Mouse (Mus musculus): ENCODE measurements at regions not wholly inside any gene's neighbourhood (a gene's known extent, or its start where the extent isn't known, plus 50 kb on each side); places are given as distances from the start of the nearest gene placed in this dataset.

DNA sequence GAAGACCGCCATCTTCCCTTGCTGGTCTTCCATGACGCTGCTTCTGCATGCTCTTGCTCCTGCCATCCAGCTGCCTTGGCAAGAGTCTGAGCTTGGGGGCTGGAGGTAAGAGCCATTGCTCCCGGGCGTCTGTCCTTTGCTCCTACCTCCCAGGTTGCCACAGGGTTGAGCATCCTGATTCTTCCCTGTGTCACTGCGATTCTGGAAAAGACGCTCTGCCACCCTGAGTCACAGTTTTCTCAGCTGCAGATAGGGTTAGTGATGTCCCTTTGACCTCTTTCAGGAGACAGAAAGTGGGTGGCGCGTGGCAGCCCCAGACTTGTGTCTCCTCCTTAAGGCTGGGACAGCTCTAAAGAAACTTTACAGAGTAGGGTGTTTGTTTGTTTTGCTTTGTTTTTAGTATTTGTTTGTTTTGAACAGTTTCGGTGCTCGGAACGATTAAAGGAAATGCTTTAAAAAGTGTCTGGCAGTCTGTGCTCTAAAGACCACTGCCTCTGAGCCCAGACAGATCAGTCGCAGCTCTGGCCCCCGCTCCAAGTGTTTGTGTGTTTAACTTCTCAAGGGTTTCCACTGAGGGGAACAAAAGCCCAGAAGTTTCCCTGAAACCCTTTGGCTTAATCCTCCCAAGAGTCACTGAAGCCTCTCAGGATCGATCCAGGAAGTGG lies 70.5 kb upstream of the Armc2 start:
- H3K4me1 ChIP-seq (ENCODE audit: control insufficient read depth, insufficient read depth, low read length): no peaks in the 10 kb centered on the region
- no peak overlapping the region for H3K4me3 ChIP-seq (ENCODE audit: insufficient read depth, low read length)
- no peak overlapping the region for H3K27ac ChIP-seq (ENCODE audit: insufficient read depth, low read length)
- TF ChIP-seq POLR2A (IDR thresholded peaks at IDR 0.05; ENCODE audit: extremely low read depth, insufficient read depth, low read length) (no peak), CTCF (IDR thresholded peaks at IDR 0.05; ENCODE audit: extremely low read depth, insufficient read depth, low read length) (no peak)

DNA sequence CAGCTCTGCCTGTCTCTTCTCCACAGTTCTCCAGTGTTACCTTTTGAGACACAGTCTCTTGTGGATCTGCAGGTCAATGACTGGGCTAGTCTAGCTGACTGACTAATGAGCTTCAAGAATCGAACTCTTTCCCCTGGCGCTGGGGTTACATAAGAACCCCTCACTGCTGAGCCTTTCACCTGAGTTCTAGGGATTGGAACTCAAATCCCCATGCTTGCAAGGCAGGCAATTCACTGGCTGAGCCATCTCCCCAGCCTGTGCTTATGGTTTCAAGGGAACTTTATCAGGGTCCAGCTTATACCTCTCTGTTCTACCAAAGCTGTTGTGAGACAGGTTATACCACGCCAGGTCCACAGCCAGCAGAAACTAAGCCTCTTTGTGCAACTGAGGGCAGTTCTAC lies 69.7 kb upstream of the Armc2 start:
- Histone ChIP-seq H3K27ac (ENCODE audit: insufficient read depth, low read length) (no peak overlapping the region), H3K4me3 (ENCODE audit: insufficient read depth, low read length) (no peak overlapping the region), H3K4me1 (ENCODE audit: control insufficient read depth, insufficient read depth, low read length) (no peaks in the 10 kb centered on the region)
- TF ChIP-seq CTCF (IDR thresholded peaks at IDR 0.05; ENCODE audit: extremely low read depth, insufficient read depth, low read length) (no peak), POLR2A (IDR thresholded peaks at IDR 0.05; ENCODE audit: extremely low read depth, insufficient read depth, low read length) (no peak)

DNA sequence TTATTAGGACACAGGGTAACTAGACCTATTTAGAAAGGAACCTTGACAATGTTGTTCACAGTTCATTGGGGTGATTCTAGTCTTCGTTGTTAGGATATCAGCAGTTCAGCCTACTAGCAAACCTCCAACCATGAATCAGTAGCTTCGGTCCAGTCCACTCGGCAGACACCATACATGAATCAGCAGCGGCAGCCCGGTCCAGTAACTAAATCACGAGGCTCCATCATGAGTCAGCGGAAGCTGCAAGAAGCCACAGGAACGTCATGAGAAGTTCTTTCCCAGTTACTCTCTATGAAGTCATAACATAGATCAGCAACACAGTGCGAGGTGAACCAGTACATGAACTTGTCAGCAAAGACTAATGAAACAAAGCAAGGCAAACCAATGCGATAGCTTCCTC lies 68.4 kb upstream of the Armc2 start:
- H3K27ac ChIP-seq (ENCODE audit: insufficient read depth, low read length): no peak overlapping the region
- H3K4me3 ChIP-seq (ENCODE audit: insufficient read depth, low read length): no peak overlapping the region
- TF ChIP-seq POLR2A (IDR thresholded peaks at IDR 0.05; ENCODE audit: extremely low read depth, insufficient read depth, low read length): no peak
- H3K4me1 ChIP-seq (ENCODE audit: control insufficient read depth, insufficient read depth, low read length): no peaks in the 10 kb centered on the region

GRCm38 (mm10) chr10:42085295-42085694 lies 67.1 kb upstream of the Armc2 start:
- no peak overlapping the region for H3K27ac ChIP-seq (ENCODE audit: insufficient read depth, low read length)
- TF ChIP-seq POLR2A (IDR thresholded peaks at IDR 0.05; ENCODE audit: extremely low read depth, insufficient read depth, low read length): no peak
- no peak for TF ChIP-seq CTCF (IDR thresholded peaks at IDR 0.05; ENCODE audit: extremely low read depth, insufficient read depth, low read length)
- H3K4me1 ChIP-seq (ENCODE audit: control insufficient read depth, insufficient read depth, low read length): no peaks in the 10 kb centered on the region

GRCm38 (mm10) chr10:42082227-42082840 lies 64.1 kb upstream of the Armc2 start:
- no peak overlapping the region for H3K4me3 ChIP-seq (ENCODE audit: insufficient read depth, low read length)
- no peak overlapping the region for H3K27ac ChIP-seq (ENCODE audit: insufficient read depth, low read length)
- no peaks in the 10 kb centered on the region for H3K4me1 ChIP-seq (ENCODE audit: control insufficient read depth, insufficient read depth, low read length)
- TF ChIP-seq POLR2A (IDR thresholded peaks at IDR 0.05; ENCODE audit: extremely low read depth, insufficient read depth, low read length) (no peak), CTCF (IDR thresholded peaks at IDR 0.05; ENCODE audit: extremely low read depth, insufficient read depth, low read length) (no peak)

More at GRCm38 (mm10) chr10:42085295-42085694, 67.1 kb upstream of the Armc2 start:
- H3K4me3 ChIP-seq (ENCODE audit: insufficient read depth, low read length): no peak overlapping the region

- no peak overlapping the region for H3K27ac ChIP-seq (ENCODE audit: insufficient read depth, low read length)
- TF ChIP-seq CTCF (IDR thresholded peaks at IDR 0.05; ENCODE audit: extremely low read depth, insufficient read depth, low read length) (no peak), POLR2A (IDR thresholded peaks at IDR 0.05; ENCODE audit: extremely low read depth, insufficient read depth, low read length) (no peak)
- H3K4me3 ChIP-seq (ENCODE audit: insufficient read depth, low read length): no peak overlapping the region
- H3K4me1 ChIP-seq (ENCODE audit: control insufficient read depth, insufficient read depth, low read length): no peaks in the 10 kb centered on the region
Measured at GRCm38 (mm10) chr10:42079775-42080174, 61.5 kb upstream of the Armc2 start.

DNA sequence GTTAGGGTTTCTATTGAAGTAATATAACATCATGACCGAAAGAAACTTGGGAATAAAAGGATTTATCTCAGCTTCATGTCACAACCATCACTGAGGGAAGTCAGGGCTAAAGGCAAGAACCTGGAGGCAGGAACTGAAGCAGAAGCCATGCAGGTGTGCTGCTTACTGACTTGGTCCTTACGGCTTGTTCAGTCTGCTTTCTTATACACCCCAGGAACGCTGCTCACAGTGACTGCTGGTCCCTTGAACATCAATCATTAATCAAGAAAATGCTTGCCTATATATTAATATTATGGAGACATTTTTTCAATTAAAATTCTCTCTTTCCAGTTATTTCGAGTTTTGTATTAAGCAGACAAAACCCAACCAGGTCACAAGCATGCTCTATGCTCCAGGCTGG lies 58.5 kb upstream of the Armc2 start:
- H3K4me3 ChIP-seq (ENCODE audit: insufficient read depth, low read length): no peak overlapping the region
- TF ChIP-seq CTCF (IDR thresholded peaks at IDR 0.05; ENCODE audit: extremely low read depth, insufficient read depth, low read length) (no peak), POLR2A (IDR thresholded peaks at IDR 0.05; ENCODE audit: extremely low read depth, insufficient read depth, low read length) (no peak)
- H3K4me1 ChIP-seq (ENCODE audit: control insufficient read depth, insufficient read depth, low read length): no peaks in the 10 kb centered on the region
- H3K27ac ChIP-seq (ENCODE audit: insufficient read depth, low read length): no peak overlapping the region

GRCm38 (mm10) chr10:42075545-42075944 lies 57.3 kb upstream of the Armc2 start:
- no peak overlapping the region for H3K27ac ChIP-seq (ENCODE audit: insufficient read depth, low read length)
- H3K4me3 ChIP-seq (ENCODE audit: insufficient read depth, low read length): no peak overlapping the region
- TF ChIP-seq CTCF (IDR thresholded peaks at IDR 0.05; ENCODE audit: extremely low read depth, insufficient read depth, low read length) (no peak), POLR2A (IDR thresholded peaks at IDR 0.05; ENCODE audit: extremely low read depth, insufficient read depth, low read length) (no peak)
- H3K4me1 ChIP-seq (ENCODE audit: control insufficient read depth, insufficient read depth, low read length): no peaks in the 10 kb centered on the region

GRCm38 (mm10) chr10:42072758-42073157 lies 54.5 kb upstream of the Armc2 start:
- no peak overlapping the region for H3K4me3 ChIP-seq (ENCODE audit: insufficient read depth, low read length)
- TF ChIP-seq POLR2A (IDR thresholded peaks at IDR 0.05; ENCODE audit: extremely low read depth, insufficient read depth, low read length): no peak
- no peak for TF ChIP-seq CTCF (IDR thresholded peaks at IDR 0.05; ENCODE audit: extremely low read depth, insufficient read depth, low read length)

GRCm38 (mm10) chr10:42072131-42072530 lies 53.9 kb upstream of the Armc2 start:
- Histone ChIP-seq H3K4me1 (ENCODE audit: control insufficient read depth, insufficient read depth, low read length) (no peaks in the 10 kb centered on the region), H3K4me3 (ENCODE audit: insufficient read depth, low read length) (no peak overlapping the region), H3K27ac (ENCODE audit: insufficient read depth, low read length) (no peak overlapping the region)
- TF ChIP-seq POLR2A (IDR thresholded peaks at IDR 0.05; ENCODE audit: extremely low read depth, insufficient read depth, low read length) (no peak), CTCF (IDR thresholded peaks at IDR 0.05; ENCODE audit: extremely low read depth, insufficient read depth, low read length) (no peak)

More at GRCm38 (mm10) chr10:42072758-42073157, 54.5 kb upstream of the Armc2 start:
- H3K27ac ChIP-seq (ENCODE audit: insufficient read depth, low read length): no peak overlapping the region
- H3K4me1 ChIP-seq (ENCODE audit: control insufficient read depth, insufficient read depth, low read length): no peaks in the 10 kb centered on the region
